Mouse (Mus musculus) retina, adult 2 months (tissue): ENCODE measurements around the gene Clec12a.
A peak's percentile ranks its signal among the peaks of the same experiment; 100 is the strongest.
"Not testable (repeated sequence)": the region's sequence is repeated elsewhere in the genome, so short reads cannot be mapped to it uniquely, and the experiment has no call there.

Source experiments
- DNase-seq: peaks from one replicate; pipeline ENCODE4 v3.0.0-alpha.2; 2012; ENCODE audit warnings: low read depth, low spot score

The Clec12a gene

GRCm38 (mm10) chr6:129342391-129342790, at the start of gene Clec12a:
Clec12a (plus strand) TSS chr6:129342691.
- DNase-seq = not testable (repeated sequence)

DNA sequence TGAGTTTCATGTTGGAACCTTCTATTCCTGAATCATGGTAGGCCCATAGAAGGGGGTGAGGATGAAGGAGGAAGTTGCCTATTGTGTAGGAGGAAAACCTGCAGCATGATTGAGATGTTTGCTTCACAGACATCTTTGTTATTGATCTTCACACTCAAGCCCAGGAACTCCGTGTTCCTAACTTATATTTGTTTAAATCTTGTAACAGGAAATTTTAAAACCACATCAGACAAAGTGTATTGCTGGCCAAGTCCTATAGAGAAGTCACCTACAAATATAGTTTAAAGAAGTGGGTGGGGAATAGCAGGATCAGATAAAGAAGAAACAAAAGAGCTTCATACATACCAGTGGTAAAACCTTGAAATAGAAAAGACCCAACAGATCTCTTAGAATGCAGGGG, 38.3 kb upstream of the Clec12a start:
- DNase-seq = no peak

DNA sequence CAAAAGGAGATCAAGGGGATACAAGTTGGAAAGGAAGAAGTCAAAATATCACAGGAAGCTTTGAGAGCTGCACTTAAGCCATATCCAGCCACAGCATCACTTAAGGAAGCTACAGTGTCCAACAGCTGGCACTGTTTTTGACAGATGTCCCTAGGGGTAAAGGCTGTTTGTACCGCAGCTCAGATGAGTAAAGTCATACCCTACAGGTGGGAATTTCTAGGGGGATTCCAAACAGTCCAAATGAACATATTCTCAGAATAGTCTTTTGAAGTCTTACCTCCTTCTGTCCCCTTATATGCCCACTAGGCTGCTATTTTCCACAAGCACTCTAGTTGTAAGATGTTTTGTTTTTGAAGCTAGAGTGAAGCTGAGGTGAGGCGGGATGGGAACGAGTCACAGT, 30.0 kb upstream of the Clec12a start:
- DNase-seq = no peak

DNA sequence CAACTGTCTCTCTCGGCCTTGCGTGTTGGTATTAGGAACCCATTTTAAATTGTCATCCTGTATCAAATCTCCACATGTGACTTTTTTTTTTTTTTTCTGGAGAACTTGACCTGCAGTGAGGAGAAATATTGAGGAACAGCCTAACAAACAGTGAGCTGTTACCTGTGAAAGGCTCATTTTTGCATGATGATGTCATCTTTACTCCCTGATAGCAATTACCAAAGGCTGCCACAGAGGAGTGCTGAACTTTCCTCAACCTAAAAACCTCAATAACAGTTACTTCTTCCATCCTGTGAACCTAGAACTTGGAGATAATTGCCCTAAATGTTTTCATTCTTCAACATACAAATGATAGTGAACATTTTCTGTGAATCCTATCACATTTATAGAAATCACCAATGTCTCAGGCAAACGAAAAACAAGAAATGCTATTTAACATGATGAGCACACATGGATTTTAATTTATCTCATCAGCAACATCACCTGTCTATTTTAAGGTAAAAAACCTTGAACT, 27.8 kb upstream of the Clec12a start:
- no peak for DNase-seq

DNA sequence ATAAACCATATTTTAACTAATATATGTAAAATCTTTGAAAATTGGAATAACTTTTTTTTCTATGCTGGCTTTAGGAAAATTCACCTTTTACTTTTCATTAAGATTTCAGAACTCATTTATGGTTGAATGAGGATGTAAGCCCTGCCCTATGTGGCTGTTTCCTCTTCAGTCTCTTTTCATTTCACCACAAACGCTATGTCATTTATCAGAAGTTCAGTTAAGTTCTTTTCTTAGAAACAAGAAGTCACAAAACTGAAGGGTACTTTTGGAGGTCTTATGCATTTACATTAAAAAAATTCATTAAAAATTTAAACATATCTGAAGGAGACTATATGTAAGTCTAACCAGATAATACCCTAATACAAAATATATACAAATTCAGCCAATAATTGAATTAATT, 26.8 kb upstream of the Clec12a start:
- no peak for DNase-seq

DNA sequence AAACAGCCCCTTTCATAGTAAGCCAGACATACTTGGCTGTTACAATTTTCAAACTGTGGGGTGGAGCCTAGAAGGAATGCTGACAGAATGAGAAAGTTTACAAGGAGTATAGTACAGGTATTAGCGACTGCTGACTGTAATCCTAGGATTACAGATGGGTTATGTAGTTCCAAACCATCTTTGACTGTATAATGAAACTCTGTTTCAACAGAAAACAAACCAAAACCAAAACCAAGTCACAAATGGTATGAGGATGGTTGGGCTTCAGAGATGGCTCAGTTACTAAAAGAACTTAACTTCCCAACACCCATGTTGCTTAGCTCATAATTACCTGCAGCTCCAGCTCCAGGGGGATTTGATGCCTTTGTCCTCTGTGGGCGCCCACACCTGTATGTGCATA, 26.0 kb upstream of the Clec12a start:
- no peak for DNase-seq

- no peak for DNase-seq
Measured at GRCm38 (mm10) chr6:129318395-129318794, 24.1 kb upstream of the Clec12a start.

DNA sequence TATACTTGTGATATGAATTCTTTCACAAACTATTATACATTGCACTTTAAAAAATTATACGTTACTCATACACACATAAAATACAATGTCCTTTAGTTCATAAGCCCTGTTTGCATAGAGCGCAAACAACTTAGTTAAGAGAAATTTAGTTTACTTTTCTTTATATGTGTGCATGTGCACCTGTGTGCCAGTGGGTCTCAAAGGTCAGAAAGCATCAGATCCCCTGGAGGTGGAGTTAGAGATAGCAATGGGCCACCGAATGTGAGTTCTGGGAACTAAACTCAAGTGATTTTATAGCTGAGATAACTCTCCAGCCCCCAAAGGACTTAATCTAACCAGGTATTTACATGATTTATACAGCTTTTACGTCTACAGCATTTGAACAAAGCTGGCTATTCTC, 23.2 kb upstream of the Clec12a start:
- DNase-seq = no peak

DNA sequence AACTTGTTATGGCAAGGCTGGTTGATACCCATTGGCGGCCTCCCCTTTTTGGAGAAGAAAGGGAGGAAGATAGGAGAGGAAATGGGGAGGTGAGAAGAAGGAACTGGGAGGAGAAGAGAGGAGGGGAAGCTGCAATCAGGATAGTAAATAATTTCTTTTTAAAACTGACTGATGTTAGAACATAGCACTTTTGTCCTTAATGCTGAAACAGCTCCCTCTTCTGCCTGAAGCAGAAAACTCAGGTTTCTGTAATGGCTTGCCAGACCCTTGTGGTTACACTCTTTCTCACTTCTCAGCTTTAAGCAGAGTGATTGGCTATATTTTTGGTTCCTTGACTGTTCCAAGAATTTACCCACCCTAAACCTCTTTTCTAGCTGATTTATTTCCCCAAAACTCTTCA, 16.5 kb upstream of the Clec12a start:
- no peak for DNase-seq

DNA sequence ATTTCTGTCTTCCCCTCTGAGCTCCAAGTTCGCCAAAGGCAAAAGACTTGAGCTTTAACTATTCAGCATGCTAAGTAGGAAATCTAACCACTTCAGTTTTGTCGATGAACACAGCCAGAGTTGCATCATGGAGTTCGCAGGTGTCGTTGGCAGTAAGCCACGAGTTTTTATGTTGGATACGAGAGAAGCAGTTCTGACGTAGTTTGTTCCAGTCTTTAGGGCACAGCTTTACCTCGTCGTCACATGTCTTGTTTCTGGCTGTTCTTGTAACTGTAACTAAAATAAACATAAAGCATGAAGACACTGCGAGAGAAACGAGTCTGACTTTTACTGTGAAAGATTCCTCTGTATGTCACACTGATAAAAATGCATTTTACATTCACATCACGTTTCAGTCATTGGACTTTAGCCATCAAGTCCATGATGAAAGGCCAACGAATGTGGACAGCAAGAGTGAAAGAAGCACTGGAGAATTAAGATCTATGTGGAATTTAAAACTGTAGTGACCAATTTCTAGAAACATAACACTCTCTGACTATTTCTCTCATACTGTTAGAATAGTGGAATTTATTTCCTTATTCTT, 15.8 kb upstream of the Clec12a start:
- DNase-seq = no peak

DNA sequence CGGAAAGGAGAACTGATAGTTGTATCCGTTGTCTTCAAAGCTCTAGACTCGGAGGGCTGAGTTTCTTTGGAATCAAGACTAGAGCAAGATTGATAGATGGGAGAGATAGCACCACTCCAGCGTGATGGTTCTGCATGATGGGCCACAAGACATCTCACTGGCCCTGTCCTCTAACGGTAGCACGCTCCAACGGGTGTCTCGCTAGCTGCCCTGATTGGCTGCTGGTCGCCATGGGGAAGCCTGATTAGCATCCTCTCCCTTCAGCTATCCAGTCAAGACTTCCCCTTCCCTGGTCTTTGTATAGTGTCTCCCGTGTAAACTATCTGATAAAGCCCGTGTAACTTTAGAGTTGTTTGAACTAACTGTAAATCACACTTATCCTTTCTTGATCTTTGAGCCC, 10.9 kb upstream of the Clec12a start, which contains the start of gene 4922502D21Rik:
TSS of gene 4922502D21Rik (minus strand) at position 187 of the 400 bp plus-strand sequence.
- no peak for DNase-seq

DNA sequence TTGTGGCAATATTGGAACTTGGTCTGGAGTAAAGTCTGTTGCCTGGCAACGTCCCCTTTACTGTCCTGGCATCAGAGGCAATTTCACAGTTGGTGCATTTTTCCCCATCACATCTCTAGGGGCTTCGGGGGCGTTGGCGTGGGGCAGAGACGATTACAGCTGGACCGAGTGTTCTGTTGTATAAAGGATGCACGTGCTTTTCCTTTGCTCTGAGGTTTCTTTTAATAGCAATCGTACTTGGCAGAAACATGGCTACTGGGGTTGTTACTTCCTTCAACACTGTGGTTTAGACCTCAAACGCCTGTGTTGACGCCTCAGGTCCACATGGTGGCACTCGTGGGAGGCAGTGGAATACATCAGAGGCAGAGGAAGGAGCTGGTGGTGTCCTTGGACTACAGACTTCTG, 8.8 kb upstream of the Clec12a start:
- peak; percentile 0 for DNase-seq

DNA sequence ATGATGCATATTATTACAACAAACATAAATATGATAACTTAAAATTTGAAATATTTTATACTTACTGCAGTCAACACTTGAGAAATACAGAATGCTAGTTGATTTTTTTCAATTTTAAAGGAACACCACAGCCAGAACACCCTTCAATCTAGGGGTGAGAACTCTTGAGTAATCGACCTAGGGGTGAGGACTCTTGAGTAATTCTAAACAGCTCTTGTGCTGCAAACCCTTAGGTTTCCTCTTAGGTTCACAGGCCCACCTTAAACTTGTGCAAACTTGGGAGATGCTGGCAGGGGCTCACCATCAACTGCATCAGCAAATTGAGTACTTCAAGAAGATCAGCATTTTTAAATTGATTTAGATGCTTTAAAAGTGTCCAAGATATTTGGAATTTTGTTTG, 4.7 kb upstream of the Clec12a start:
- DNase-seq = no peak

GRCm38 (mm10) chr6:129344408-129344807, 1.9 kb downstream of the Clec12a start:
- no peak for DNase-seq

DNA sequence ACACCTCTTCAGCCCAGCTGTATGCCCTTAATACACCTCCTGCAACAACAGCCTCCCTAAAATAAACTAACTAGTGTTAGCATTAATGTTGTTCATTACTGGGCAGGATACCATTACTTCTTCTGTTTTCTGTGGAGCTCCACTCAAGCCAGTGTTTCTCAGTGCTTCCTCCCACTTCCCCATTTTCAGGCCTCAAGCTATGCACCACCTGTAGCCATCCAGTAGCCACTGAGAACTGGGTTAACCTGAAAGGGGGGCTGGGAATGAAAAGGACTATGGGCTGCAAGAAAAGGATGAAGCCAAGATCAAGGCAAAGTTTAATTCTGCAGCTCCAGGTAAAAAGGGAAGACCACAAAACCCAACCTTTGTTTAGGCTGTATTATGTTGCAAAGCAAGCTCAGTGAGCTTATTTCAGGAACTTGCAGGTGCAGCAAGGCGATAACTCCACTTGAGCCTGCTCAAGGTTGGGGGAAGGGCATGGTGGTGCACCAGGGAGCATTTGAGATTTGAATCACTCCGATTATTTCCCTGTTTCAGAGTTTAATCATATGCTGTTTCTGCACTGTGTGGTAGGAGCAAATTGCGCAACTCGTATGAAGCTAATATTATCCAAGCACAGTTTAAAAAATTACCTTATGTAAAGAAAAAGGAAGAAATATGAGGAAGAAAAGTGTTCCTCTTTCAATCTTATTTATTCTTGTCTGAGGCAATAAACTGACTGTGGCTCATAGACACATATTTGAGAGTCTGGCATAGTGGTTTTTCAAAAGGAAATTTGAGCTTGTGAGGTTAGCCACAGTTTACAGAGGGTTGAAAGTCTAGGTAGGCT, 7.2 kb downstream of the Clec12a start:
- DNase-seq = no peak

- DNase-seq = no peak
Measured at GRCm38 (mm10) chr6:129351091-129351490, 8.6 kb downstream of the Clec12a start.

GRCm38 (mm10) chr6:129355774-129356173, 13.3 kb downstream of the Clec12a start:
- DNase-seq = no peak

GRCm38 (mm10) chr6:129356430-129356829, 13.9 kb downstream of the Clec12a start:
- no peak for DNase-seq

- no peak for DNase-seq
Measured at GRCm38 (mm10) chr6:129359515-129359914, 17.0 kb downstream of the Clec12a start.

GRCm38 (mm10) chr6:129363942-129364341, 21.5 kb downstream of the Clec12a start:
- no peak for DNase-seq

- DNase-seq = peak; percentile 25
Measured at GRCm38 (mm10) chr6:129365959-129366359, 23.5 kb downstream of the Clec12a start.

DNA sequence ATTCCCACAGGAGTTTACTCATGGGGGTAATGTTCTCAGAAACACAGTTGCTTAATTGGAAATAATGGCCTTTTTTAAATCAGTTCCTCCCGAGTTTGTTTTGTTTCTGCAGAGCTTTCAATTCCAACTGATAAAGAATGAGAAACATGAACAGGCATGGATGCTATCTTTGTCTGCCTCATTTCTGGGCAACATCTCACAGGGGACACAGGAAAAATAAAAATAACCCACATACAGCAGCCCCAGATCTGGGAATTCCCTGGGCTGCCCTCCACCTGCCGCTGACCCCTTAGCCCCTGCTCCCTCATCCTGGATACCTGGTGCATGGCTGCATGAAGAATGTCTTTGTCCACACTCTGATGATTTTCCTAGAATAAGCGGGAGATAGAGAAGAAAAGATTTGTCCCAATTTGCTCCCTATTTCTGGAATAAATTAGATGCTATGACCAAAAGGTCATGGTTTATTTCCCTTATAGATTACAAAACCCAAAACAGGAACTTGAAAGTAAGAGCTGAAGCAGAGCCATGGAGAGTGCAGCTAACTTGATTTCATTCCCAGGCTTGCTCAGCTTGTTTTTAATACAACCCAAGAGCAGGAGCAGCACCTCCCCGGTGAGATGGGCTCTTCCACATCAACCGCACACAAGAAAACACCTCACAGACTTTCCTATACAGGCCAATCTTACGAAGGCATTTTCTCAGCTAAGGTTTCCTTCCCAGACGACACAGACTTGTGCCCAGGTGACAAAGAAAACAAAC, 27.1 kb downstream of the Clec12a start:
- no peak for DNase-seq
